Mouse (Mus musculus) retina, adult 2 months (tissue): Measurements from ENCODE around the gene Exoc5.
"Not testable (repeated sequence)": the region's sequence is repeated elsewhere in the genome, so short reads cannot be mapped to it uniquely, and the experiment has no call there.

Experiments used
- DNase-seq: peaks from one replicate; pipeline ENCODE4 v3.0.0-alpha.2; 2012; ENCODE audit warnings: low read depth, low spot score

Exoc5 gene

GRCm38 (mm10) chr14:49066274-49066823 is at the start of gene Exoc5:
Exoc5 (minus strand) TSS chr14:49066653.
- DNase-seq: peak; percentile 90

DNA sequence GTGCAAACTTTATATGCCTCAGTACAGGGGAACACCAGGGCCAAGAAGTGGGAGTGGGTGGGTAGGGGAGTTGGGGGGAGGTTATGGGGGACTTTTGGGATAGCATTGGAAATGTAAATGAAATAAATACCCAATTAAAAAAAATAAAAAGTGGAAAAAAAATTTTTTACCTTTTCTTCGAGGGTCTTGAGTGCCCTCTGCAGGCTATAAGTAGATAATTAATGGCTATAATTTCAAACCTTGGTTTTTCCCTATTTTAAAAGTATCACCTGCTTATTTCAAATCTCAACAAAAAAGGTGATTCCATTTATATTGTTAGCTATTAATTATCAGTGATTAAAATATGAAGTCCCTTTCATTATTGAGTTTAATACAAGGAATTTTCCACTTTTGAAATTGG is 25.3 kb upstream of the Exoc5 start:
- not testable (repeated sequence) for DNase-seq

DNA sequence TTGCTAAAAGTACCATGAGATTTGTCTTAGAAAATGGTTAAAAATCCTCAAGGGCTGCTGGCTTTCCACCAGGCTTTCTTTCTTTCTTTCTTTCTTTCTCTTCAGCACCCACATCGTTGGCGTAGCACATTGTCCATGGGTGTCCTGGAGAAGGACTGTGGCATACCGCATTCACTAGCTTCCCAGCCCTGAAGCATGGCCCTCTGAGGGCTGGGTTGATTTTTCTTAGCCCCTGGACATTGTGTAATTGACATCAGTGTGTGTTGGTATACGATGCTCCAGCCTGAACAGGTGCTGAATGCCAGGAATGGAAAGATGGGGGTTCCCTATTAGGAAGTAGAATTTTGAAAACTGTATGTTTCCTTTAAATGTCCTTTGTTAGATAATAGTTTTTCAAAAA is 24.8 kb upstream of the Exoc5 start:
- no peak for DNase-seq

DNA sequence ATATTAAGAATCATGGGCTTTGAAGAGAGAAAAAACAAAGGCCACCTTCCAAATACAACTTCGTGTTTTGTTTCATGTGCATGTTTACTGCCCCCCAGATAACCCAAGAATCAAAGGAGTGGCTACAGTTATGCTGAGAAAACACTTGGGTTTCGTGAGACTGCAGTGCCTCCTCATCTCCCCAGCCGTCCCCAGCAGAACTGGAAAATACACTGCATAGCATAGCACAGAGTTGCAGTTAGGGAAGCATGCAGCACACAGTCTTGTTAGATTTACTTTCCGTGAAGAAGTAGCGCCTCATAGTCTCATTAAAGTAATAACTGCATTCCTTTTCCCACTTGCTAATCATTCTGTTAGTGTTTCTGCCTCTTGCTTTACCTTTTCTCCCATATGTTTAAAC is 23.6 kb upstream of the Exoc5 start:
- DNase-seq: no peak

DNA sequence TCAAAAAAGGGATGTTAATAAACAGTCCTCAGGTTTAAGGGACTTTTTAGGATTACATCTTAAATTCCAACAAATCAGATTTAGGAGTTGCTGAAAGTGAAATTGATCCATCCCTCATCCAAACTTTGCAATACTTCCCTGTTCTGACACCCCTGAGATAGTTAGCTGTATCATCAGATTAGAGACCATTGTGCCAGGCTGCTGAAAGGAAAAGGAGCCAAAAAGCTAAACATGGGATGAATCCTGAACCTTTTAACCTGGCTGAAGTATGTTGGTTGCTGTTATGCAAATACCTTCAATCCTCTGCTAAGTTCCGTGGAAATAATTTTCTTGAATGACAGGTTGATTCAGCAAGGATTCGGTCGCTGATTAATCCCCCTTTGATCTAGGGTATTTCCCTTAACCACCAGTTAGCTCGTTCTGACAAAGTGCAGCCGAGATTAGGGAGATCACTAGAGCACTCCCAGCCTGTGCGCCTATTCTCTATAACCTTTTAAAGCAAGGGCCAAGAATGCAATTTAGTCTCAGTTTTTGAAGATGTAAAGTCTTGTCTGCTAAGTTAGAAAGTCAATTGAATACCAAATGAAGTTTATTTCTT is 23.1 kb upstream of the Exoc5 start:
- DNase-seq: no peak

GRCm38 (mm10) chr14:49088155-49089048 is 21.9 kb upstream of the Exoc5 start:
- no peak for DNase-seq

DNA sequence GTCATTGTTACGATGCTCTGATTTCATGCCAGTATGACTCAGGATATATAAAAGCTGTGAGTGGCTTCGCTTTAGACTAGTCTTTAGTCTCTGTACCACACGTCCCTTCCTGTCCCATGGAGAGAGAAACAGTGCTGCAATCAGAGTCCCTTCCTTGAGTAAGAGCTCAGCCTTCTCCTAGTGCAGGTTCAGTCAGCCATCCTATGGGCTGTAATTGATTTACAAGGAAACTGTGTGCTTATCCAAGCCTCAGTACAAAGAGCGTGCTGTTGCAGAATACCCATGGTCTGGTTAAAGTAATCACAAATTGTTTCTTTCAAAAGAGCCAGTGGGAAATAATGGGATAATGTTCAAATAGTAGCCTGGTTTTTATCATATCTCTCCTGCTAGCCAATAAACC is 20.1 kb upstream of the Exoc5 start:
- DNase-seq: no peak

- no peak for DNase-seq
Observed at GRCm38 (mm10) chr14:49078820-49079219, 12.4 kb upstream of the Exoc5 start.

- DNase-seq: no peak
Observed at GRCm38 (mm10) chr14:49074361-49074760, 7.9 kb upstream of the Exoc5 start.

DNA sequence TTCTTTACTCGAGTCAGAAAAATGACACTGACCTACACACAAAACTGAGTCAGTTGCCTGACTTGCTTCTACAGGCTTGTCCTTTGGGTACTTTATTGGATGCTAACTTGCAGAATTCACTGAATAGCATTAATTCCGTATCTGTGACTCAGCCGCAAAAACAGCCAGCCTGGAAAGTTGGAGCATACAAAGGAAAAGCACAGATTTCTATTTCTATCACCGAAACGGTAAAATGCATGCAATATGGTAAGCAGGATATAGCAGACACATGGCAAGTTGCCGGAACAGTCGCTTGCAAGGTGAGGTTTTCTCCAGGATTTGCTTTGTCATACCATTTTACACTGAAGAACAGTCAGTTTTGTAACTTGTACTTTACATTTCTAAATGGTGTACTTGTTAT is 7.4 kb upstream of the Exoc5 start:
- DNase-seq: no peak

DNA sequence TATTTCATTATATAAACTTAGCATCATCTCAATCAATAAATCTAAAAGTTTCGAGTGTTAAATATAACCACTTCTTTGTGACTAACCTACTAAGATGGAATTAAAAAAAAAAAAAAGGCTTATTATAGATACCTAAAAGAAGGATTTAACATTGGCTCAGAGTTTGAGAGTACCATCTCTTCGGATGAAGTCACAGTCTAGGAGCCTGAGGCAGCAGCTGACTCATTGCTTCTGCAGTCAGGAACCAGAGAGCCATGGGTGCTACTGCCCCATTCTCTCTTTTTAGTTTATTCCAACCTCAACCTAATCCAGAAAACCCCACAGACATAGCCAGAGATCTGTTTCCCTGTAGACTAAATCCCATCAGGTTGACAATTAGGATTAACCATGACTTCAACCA is 6.4 kb upstream of the Exoc5 start:
- DNase-seq: no peak

DNA sequence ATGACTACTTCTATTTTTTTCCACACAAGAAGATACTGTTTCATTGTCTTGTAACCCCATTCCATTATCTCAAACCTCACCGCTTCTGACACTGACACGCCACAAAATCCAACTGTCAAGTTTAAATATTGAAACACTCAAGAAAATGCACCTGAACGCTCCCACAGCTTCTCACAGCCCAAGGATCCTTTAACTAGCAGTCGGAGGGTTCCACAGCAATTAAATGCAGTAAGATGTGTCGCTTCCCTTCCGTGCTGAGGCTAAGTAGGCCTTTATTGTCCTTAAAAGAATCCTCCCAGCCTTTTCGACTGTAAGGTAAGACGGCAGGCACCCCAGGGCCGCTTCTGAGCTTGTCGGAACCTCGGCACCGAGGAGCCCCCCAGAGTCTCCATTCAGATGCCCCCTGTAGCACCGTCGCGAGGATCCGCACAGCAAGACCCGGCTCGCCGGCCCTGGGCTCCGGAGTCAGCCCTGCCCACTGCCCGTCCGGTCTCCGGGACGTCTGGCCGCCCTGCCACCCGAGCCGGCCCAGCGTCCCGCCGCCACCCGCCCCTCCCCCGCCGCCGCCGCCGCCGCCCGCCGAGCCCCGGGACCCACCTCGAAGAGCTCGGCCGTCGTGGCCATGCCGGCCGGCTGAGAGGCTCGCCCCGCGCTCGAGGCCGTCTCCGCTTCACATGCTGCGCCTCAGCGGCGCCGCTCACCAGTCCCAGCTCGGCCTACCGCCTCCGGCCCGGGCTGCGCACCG is 752 bp downstream of the Exoc5 start, which contains the start of gene Ap5m1:
Ap5m1 (plus strand) TSS at position 569 of the 745 bp plus-strand sequence.
- no peak for DNase-seq

DNA sequence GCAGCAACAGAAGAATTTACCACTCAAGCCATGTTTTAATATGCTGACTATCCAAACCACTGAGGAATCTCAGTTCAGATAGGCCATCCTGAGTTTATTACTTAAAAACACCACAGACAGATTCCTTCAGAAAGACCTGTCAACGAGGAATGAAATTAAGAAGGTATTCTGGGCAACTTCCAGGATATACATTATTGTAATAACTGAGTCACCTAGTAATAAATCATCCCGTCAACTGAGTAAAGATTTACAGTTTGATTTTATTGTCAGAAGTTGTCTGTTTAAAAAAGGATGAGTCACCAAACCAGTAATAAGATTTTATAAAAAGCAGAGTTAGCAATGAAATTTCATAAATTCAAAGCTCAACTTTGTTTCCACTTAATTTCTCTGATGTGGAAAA is 2.6 kb downstream of the Exoc5 start:
- DNase-seq: no peak

DNA sequence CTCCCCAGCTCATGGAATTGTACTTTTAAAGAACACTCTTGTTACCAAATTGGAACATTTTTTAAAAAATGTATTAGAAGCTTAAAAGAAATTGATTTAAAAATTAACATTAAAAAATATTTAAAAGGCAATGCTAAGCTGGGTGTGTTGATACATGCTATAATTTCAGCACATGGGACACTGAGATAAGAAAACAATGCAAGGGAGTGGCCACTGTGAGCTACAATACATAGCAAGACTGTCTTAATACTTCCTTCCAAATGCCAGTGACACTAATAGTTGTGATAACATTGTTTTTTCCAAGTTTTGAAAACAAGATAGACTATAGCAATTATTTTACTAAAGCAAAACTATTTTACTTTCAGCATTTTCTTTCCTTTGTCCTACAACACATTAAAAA is 17.0 kb downstream of the Exoc5 start:
- DNase-seq: no peak

GRCm38 (mm10) chr14:49045610-49046009 is 20.8 kb downstream of the Exoc5 start:
- no peak for DNase-seq

DNA sequence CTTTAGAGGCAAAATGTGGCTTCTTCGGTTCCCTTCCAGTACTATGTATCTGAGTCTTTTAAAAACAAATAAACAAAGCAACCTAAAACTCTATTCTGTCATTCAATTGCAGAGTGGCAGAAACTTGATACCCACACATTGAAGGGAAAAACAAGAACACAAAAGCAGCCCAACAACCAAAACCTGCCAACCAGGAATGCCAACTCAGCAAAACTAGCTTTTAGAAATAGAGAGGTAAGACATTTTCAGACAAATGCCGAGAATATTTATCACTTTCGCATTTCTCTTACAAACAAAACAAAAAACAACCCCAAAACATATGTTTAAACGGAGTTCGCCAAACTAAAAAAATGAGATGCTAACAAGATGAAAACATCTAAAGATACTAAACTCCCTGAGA is 37.5 kb downstream of the Exoc5 start:
- no peak for DNase-seq

GRCm38 (mm10) chr14:49027779-49028368 is 38.6 kb downstream of the Exoc5 start:
- DNase-seq: no peak

GRCm38 (mm10) chr14:49027040-49027778 is 39.2 kb downstream of the Exoc5 start:
- no peak for DNase-seq

DNA sequence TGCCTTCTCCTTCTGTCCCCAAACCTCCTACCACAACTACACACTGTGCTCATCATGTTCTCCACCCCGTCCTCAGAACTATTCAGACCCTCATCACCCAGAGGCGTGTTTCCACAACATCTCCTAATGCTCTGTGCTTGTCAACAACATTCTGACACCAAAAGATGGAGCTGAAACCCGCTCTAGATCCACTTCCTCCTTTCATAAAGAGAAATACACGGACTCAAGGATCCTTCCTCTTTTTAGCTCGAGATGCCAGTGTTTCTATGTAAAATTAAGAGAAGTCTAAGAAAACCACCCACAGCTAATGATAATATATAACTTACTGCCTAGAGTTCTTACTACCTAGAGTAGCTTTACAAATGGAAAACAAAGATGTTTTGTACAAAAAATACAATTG is 46.7 kb downstream of the Exoc5 start:
- no peak for DNase-seq

DNA sequence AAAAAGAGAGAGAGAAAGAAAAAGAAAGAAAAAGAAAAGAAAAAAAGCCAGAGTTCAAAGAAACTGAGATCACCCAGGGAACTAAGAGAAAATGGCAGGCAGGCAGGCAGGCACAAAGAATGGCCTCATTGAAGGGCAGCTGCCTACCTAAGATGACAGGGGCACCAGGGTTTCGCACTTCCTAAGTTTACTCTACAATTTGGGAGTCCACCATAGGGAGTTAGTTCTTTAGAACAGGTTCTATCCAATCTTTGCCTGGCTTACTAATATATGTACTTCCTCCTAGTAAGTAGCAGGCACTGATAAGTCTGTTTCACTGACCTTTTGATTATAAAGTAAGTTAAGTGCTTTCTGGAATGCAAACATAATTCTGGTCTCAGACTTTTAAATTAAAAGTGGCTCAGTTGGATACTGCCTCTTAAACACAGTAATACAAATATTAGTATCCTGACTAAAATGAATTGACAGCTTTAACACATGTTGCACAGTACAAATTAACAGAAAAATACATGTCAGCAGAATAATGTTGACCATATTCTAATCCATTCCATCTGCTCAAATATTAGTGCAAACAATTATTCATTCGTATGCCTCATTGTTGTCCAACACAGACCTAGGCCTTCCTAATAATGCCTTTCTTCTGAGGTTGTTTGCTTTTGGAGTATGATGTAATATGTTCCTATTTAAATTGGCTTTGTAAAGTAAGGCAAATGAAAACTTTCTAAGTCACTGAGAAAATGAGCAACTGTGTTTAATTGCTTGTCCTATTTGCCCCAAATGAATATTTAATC is 57.9 kb downstream of the Exoc5 start:
- DNase-seq: no peak
